Mouse (Mus musculus) cerebellum, postnatal 10 days (tissue): ENCODE results near the gene Pcsk2.
A peak's percentile ranks its signal among the peaks of the same experiment; 100 is the strongest.

Experiments
- DNase-seq, 2 experiments: peaks; one replicate each; pipeline ENCODE4 v3.0.0; 2021; ENCODE audit warnings: mixed read lengths in 2 of 2

Gene Pcsk2

DNA sequence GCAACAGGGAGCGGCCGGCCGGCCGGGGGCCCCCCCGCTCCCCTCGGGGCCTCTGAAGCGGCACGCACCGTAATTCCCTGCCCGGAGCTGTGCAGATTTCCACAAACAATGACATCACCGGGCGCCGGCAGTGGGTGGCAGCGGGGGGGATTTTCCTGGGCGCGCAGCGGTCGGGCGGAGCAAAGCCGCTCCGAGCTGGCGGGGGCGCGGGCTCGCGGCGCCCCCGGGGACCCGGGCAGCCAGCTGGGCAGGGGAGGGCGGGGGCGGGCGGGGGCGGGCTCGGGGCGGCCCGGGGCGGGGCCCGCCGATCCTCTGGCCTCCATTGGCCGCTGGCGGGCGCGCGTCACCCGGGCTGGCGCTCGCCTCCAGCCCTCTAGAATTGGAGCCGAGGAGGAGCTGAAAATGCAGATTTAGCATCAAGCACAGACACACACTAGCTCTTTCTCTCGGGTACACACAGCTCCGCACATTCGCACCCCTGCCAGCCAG is at the start of gene Pcsk2:
Gene Pcsk2, plus strand, starts transcription at position 399 of the 489 bp plus-strand sequence.
- DNase-seq = peak; percentile 89 to 93

DNA sequence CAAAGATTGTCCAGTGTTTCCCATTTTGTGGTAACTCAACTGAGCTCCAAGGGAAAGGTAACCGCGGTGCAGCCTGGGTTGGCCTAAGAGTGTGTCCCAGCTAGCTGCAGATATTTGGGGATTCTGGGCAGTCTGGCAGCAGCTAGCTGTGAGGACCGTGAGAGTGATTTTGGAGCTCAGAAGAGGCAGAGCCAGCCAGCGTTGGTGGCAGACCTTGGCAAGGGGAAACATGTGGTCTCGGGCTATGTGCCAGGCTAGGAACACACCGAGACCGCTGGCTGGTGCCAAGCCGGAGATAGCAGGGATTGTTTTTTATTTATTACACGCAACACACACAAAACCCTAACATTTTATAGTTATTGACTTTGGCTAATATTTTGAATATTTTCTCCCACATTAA is 45.1 kb upstream of the Pcsk2 start:
- DNase-seq = peak; percentile 88 to 92

DNA sequence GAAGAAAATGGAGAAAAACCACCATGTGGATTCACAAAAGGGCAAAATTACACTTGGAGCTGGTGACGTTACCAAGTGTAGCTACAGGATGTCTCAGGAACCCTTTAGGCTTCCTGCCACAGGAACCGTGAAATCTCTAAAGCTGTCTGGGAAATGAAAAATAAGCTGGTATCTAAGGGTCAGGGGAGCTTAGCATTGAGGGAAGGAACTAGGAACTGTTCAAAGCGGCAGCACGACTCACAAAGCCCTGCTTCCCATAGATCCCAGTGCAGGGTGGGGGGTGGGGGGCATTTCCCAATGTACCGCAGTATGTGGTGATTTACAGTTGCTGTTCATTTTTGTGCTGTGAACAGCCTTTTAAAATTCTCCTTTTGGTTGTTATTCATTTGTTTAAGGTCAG is 44.2 kb upstream of the Pcsk2 start:
- peak; percentile 5 to 9 for DNase-seq

DNA sequence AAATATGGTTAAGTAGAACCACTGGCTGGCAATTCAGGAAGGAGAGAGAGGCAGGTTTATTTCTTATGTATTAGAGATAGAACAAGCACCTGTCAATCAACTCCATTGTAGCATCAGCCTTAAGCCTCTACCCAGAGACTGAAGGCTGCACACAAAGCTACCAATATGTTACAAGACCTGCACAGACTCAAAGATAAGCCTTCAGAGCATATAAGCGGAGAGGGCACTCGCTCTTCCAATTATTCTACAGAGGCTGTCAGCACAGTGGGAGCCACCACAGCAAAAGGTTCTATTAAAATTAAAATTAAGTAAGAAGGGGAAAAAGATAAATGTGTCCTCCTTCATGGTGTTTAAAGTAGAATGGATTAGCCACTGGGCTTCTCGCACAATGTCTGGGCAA is 43.8 kb upstream of the Pcsk2 start:
- no peak for DNase-seq

DNA sequence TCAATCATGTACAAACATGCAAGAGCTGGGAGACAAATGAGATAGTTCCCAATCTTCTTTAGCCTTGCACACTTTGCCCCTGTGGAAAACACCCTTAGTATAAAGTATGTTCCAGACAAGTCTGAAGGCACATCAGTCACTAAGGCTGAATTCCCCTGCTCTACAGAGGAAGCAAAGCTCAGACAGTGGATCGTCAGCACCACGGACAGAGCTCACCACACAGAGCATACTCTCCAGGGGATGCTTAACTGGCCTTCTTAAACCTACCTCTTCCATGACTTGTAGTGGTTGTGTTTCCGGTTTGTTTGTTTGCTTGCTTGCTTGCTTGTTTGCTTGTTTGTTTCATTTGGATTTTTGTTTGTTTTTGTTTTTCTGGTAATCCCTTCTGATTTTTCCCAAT is 9.5 kb upstream of the Pcsk2 start:
- peak in 1 of 2 experiments; percentile 10 for DNase-seq

DNA sequence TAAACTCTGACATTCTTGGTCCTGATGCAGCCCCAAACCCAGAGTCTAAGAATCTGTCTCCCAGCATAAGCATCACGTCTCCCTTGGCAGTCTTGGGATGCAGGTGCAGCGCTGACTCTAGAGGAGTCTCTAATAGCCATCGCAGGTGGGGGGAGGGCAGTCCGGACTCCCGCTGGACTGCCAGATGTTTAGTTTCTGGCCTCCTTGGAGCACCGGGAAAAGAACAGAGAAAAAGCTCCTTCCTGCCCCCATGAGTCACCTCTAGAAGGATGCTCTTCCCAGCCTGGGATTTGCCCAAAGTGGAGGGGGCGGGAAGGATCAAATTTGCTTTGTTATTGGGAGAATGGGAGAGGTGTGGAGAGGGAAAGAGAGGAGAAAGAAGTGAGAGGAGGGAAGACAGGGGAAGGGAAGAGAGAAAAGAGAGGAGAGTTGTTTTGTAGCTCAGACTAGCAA is 631 bp upstream of the Pcsk2 start:
- peak; percentile 69 for DNase-seq

DNA sequence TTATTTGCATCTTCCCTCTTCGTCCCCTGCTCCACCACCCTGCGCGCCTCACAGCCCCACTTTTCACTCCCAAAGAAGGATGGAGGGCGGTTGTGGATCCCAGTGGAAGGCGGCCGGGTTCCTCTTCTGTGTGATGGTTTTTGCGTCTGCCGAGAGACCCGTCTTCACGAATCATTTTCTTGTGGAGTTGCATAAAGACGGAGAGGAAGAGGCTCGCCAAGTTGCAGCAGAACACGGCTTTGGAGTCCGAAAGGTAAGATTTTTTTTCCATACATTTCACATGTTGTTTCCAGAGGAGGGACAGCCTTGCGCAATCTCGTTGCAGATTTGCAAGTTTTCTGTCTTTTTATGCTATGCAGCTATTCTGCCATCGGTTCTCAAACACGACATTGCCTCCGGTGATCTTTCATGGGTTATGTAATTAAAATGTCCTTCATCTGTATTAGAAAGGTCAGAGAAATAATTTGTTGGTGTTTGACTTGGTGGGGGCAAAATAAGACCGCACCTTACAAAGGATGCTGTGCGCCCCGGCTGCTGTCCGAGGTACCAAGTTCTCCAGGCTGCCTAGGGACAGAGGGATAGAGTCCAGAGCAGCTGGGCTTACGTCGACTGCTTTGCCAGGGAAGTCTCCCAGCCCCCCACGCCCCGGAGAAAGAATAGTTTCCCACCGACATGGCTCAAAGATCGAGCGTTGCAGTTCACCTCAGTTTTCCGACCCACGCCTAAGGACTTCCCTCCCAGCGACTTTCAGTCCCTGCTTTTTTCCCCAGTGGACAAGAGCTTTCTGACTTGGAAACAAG is 656 bp downstream of the Pcsk2 start:
- DNase-seq = peak; percentile 52 to 63

DNA sequence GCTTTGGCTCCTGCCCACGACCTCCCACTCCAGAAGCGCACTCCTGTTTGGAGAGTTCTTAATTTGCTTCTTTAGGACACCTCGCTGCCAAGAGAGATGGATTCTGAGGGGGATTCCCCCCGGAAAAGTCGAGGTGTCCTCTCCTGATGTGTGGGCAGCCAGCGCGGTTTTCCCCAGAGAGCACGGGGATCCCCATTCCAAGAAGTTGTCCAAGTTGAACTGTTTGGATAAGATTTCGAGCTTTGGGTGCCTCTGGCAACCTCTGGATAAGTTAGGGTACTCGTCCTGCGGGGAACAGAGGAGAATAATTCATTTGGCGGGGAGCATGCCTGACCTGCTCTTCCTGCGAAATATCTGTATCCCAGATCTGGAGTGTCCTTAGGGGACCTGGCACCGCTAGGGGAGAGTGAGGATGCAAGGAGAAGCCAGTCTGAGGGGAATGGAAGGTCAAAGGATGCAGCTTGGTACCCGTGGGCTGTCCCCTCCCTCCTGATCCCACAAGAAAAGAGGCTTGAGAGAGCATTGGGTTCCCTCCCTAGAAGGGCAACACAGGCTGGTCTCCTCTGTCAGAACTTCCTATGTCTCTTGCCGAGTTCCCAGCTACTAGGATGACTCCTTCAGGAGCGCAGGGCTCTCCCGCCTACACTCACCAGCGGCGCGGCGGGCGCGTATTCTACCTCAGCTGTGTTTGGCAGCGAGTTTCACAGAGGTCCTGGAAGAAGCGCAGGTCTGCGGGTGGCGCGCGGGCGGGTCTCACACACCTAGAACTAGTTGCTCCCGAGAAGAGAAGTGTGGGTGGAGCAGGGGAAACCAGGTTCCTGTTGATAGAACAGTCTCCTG is 1.5 kb downstream of the Pcsk2 start:
- peak; percentile 34 to 41 for DNase-seq

DNA sequence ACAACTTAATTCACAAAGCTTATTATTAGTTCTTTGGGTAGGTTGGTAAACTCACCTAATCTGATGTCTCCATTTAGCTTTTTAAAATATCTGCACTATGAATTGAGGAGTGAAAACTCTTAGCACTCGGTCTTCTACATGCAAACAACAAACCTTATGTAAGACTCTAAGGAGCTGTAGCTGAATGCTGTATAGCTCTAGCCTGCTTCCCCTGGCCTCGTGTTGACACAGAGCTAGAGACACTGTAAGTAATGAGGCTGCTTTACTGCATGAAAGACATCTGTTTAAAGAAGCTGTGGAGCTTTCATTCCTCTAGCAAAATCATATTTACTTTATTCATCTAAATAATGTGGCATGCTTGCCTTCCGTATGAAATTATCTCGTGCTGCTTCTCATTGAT is 14.4 kb downstream of the Pcsk2 start:
- DNase-seq = no peak

DNA sequence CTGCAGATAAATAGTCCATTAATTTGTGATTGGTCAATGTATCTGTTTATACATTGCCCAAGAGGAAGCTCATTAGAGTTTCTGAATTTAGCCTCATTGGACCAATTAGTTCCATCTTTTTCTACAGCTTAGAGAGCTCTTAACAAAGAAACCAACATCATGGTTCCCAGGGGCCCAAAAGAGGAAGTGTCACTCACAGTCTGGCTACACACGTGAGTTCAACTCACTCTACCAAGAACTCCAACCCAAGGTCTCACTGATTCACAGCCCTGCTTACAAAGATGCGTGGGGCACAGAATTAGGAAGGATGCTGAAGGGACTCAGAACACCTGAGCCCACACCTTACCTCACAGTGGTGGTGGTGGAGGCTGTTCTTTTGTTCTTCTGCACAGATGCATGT is 19.1 kb downstream of the Pcsk2 start:
- no peak for DNase-seq

DNA sequence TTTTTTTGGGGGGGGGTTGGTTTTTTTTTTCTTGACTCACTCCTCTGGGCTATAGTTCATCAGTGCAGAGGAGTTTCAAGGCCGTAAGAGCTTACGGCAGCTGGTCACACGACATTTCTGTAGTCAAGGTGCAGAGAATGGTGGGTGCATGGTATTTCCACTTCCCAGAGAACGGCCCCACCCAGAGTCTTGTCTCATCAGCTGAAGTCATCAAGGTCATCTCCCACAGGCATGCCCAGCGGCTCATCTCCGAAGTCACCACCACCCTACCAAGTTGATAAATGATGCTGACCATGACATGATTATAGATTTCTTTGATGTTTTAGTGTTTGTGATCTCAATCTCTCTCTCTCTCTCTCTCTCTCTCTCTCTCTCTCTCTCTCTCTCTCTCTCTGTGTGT is 20.0 kb downstream of the Pcsk2 start:
- no peak for DNase-seq

DNA sequence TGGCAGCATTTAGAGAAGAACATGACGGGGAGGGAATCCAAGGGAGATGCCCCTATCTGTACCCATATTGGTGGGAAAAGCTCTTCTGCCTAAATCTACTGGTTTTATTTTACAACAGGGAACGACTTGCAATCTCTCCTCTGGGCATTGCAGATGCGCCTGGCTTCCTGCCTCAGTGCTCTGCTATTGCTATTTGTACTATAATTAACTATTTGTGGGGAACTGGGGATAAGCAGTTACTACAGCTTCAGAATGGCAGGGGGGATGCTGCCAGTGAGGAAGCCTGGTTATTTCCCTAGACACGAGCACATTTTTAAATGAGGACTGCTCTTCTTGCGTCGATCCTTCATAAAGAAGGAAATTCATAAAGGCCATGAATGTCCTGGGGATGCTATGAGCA is 39.4 kb downstream of the Pcsk2 start:
- DNase-seq = no peak

DNA sequence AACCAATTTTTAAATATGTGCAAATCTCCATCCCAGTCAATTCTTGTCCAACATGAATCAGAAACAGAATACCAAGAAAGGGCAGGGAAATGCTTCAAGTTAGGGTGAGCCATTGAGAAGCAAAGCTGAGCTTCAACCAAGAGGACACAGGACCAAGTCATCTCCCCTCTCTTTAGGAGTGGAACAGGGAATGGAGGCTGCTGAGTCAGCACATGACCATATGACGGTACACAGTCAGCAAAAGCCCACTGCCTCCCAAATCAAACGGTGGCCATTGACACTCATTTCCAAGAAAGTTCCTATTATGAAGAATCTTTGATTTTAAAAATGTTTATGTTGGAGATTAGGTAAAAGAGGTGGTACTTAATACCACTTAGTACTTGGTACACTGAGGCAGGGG is 44.4 kb downstream of the Pcsk2 start:
- DNase-seq = no peak

DNA sequence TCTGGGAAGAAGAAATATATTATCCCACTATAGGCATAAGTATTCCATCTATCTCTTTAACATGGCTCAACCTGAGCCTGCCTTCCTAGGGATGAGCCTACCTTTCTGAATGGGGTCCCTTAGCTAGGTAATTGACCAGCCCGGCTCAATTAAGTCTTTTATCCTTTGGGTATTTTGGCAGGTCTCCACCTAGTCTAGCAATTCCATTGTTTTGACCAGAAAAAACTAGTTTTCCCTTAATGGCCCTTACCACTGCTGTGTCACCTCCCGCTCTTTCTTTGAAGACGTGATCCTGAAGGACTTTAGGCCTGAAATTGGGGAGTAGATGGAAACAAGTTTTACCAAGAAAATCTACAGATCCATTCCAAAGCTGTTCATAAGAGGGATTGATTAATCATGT is 57.1 kb downstream of the Pcsk2 start:
- DNase-seq = no peak

DNA sequence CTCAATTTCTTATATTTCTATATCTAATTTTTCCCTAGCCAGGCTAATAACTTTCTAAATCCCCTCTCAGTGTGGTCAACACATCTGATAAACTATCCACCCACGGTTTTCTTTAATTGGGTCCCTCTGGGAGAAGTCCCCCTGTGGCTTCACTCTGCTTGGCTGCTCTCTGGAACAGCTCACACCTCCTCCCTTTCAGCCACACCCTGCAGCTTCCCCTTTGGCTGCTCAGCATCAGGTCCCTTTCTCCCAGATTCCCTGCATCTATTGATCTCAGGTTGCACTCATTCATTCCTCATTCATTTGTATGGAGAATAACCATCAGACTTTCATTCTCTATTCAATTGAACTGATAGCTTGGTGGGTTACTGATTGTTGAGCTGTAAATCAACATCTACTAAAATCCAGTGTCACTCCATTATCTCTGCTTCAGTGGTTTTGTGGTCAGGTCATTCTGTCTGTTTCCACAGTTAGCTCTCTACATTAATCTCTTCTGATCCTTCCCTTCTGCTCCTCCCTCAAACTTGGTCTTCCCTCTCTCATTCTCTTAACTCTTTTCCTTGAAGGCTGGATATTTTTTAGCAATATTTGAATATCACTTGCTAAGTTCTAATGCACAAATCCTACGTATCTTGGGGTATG is 58.0 kb downstream of the Pcsk2 start:
- no peak for DNase-seq

DNA sequence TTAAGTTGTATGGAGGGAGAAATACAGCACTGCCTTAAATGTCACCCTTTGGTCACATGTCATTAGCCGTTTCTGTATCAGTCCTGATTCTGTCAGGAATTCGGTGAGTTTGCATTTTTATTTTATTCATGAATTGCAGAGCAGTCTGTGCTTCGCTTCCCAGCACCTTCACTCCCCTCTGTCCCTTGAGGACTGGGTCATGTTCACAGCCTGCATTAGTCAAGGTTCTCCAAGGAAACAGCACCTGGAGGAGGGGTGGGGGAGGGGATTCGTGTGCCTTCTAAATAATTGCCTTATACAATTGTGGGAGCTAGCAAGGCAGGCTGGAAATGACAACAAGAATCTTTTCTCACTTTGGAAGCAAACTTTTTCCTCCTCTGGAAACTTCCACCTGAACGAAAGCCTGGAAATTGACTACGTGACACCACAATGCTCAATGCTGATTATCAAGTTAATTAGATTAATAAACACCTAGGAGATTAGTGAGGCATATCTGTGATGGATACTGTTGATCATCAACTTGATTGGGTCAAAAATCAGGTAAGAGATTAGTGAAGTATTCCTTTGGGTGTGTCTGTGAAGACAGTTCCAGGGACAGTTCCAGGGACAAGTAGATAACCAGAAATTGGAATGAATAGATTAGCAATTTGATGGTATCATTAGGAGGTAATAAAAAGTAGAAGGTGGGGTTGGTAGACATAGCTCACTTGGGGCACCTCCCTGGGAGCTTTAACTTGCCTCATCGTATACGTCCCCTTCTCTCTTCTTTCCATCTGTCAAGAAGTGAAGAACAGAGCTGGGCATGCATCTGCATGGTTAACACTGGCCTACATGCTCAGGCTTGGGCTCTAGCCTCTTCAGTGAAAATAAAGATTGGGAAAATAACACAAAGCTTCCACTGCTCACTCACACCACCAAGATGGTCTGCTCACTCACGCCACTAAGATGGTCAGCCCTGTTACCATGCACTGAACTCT is 64.7 kb downstream of the Pcsk2 start:
- no peak for DNase-seq

DNA sequence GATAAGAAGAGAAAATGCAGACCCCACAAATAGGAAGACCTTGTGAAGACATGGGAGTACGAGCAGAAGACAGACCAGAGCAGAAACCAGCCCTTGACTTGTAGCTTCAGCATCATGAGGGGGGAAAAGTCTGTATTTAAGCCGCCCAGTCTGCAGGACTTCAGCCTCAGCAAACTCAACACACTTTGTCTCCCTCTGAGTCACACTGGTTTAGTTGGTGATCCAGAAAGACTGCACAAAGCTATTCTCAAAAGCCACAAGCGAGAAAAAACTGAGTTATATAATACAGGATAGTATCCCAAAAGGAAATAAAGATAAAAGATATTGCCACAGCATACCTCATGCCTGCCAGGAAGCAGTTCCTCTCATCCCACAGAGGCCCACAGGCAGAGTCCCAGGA is 67.5 kb downstream of the Pcsk2 start:
- DNase-seq = no peak

DNA sequence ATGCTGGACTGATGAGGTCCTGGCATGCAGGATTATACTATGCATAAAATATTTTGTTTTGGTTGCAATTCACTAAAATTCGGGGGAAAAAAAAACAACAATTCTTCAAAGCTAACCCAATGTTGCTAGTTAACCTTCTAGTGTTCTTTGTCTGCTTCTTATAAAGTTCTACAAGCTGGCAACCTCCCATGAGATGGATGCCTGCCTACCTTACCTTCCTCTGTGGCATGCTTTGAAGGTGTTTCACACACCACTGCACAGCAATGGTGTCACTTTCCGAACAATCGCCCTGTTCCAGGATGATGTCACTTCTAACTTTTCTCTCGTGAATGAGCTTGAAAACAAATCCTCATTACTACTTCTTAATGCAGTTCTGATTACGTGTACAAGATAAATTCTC is 68.8 kb downstream of the Pcsk2 start:
- DNase-seq = no peak

DNA sequence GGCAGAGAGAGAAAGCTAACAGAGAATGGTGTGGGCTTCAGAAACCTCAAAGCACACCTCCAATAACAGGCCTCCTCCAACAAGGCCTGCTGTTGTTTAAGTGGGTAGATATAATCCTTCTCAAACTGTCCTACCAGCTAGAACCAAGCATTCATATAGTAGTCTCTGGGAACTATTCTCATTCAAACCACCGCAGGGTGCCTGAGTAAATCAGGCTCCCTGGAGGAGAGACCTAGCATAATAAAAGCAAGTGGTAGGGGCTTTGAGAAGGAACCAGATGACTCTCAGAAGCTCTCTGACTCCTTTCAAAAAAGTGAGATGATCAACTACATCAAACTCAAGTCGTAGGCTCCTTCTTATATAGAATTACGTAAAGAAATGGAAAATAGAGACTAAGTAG is 75.0 kb downstream of the Pcsk2 start:
- DNase-seq = no peak

DNA sequence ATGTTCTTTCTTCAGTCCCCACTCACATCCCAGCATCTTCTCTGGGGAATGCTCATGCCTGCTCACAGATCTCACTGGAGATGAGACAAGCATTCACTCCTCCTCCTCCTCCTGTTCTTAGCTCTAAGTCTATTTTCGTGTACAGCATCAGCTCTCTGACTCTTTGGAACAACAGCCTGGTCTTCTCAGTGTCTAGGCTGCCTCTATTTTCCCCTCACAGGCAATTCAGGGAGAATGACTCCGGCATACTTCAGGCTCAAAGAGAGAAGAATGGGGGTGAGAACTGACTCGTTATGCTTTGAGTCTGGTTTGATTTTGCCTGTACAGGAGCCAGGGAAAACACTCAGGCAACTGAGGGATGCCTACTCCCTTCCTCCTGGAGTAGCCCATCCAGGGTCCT is 78.0 kb downstream of the Pcsk2 start:
- DNase-seq = no peak

DNA sequence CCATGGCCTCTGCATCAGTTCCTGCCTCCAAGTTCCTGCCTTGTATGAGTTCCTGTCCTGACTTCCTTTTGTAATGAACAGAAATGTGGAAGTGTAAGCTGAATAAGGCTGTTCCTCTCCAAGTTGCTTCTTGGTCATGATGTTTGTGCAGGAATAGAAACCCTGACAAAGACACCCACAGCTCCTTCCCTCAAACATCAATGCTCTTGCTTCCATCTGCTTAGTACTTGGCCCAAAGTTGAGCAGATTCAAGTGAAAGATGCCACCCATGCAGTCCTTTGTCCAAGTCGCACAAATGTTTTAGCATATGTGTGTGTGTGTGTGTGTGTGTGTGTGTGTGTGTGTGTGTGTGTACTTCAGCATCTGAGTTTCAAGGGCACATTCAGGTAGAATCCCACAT is 97.3 kb downstream of the Pcsk2 start:
- no peak for DNase-seq

DNA sequence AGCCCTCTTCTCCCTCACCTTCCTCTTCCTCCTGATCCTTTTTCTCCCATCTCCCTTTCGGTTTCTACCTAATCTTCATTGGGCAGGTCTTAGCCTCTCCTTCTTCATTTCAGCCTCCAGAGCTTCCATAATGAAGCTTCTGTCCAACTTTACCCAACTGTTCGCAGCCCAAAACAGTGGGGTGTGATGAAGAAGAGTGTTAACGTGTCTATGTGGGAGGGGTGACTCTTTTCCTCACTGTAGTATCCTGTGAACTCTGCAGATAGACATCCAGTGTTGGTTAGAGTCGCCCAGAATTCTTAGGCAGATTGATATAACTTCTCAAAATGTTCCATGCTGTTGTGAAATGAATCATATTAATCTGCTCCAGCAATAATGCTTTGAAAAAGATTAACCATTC is 98.4 kb downstream of the Pcsk2 start:
- DNase-seq = no peak
